Mouse (Mus musculus) hindbrain, embryonic 12.5 days (tissue): ENCODE data around the gene Epm2a. TPM values are rescaled to one million over a fixed set of nuclear protein-coding genes. Genes with fewer than 3 reads are reported as not detected.

Experiments used
- ATAC-seq: fragments of 200-750 bp; cut with Nextera tagmentation; 2 replicates; pipeline ENCODE4 v1.8.0; 2017; ENCODE audit warnings: moderate TSS enrichment; ENCODE audit not compliant: low FRiP score
- H3K27ac ChIP-seq: fragments of 300-500 bp; sonication (generic); 2 replicates; pipeline ENCODE4 v1.5.1; 2016; ENCODE audit warnings: mild to moderate bottlenecking
- H3K27me3 ChIP-seq: fragments of 300-500 bp; sonication (generic); 2 replicates; pipeline ENCODE4 v1.6.1; 2016; ENCODE audit warnings: mild to moderate bottlenecking
- H3K36me3 ChIP-seq: fragments of 300-500 bp; sonication (generic); 2 replicates; pipeline ENCODE4 v1.6.1; 2016; ENCODE audit warnings: mild to moderate bottlenecking
- H3K4me1 ChIP-seq: fragments of 300-500 bp; sonication (generic); 2 replicates; pipeline ENCODE4 v1.6.1; 2016
- H3K4me2 ChIP-seq: fragments of 300-500 bp; sonication (generic); replicated peaks from 2 replicates; pipeline ENCODE4 v1.6.1; 2016; ENCODE audit warnings: mild to moderate bottlenecking
- H3K4me3 ChIP-seq: fragments of 300-500 bp; sonication (generic); 2 replicates; pipeline ENCODE4 v1.5.1; 2016; ENCODE audit warnings: mild to moderate bottlenecking
- H3K9ac ChIP-seq: fragments of 300-500 bp; sonication (generic); 2 replicates; pipeline ENCODE4 v1.6.1; 2016; ENCODE audit warnings: mild to moderate bottlenecking, moderate library complexity
- H3K9me3 ChIP-seq: fragments of 300-500 bp; sonication (generic); replicated peaks from 2 replicates; pipeline ENCODE4 v1.6.1; 2016; ENCODE audit warnings: mild to moderate bottlenecking
- WGBS: fragments of 180-500 bp; shearing (Covaris S2); methylation state at CpG from one replicate; pipeline ENCODE4 v1.1.7; 2016; 5-methylcytosine and 5-hydroxymethylcytosine counted together
- polyA plus RNA-seq: library from polyadenylated mRNA; unstranded; fragments of >200 nt; fragmentation: Nextera tagmentation; extraction: Ambion mirVana; gene quantifications from 2 replicates; pipeline ENCODE4 v1.2.1, GENCODE M21; 2016

Epm2a gene
- polyA plus RNA-seq, 1 experiment from 2014 or later = 1.2 TPM

DNA sequence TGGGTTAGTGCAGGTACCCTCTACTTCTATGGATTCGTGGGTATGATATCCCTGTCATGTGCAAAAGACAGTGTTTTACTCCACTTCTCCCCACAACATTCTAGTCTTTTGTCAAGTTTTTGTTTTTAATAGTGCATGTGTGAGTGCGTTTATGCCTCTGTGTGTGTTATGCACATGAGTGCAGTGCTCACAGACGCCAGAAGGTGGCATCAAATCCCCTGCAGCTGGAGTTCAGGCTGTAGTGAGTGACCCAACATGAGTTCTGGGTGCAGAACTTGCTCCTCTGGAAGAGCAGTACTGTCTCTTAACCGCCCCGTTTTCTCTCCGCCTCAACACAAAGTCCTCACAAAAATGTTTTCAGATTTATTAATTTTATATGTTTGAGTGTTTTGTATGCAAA is 96.1 kb downstream of the Epm2a start:
- 88% methylated on average over 6 of the region's 6 CpGs for WGBS
- no peaks in the 10 kb centered on the region for H3K27me3 ChIP-seq
- H3K4me1 ChIP-seq = no peaks in the 10 kb centered on the region
- H3K9me3 ChIP-seq = no peaks in the 10 kb centered on the region
- ATAC-seq = no peak
- no peaks in the 10 kb centered on the region for H3K36me3 ChIP-seq
- H3K4me3 ChIP-seq = no peak overlapping the region
- H3K9ac ChIP-seq = no peak overlapping the region
- H3K27ac ChIP-seq = no peak overlapping the region
- no peak overlapping the region for H3K4me2 ChIP-seq

DNA sequence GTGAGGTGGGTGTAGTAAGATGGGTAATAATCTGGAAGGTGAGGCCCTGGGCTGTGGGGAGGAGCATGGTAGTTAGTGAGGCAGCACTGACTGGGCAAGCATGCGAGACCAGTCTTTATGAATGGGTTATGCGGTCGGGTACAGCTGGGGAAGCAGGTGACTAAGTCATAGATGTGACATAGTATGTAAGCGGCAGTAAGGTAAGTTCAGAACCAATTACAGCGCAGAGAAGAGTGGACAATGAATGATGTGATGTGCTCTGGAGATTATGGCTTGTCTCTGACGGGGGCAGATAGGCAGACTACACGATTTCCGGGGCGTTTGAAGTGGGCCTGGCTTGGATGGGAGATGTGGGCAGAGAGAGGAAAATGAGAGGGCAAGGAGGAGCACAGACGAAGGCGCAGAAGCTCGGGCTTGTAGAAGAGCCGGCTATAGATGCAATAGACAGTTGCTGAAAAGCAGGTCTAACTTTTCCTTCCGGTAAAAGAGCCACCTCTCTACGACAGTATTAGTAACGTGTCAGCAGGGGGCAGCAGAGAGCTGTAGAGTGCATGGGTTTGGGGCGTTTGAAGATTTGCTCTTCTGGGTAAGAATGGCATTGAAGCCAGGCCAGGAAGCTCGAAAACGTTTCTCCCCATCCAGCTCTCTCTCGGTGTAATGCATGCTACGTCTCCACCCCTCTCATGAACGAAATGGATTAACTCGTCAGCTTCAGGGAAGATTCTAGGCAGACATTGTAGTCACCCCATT is 106.5 kb downstream of the Epm2a start:
- no peaks in the 10 kb centered on the region for H3K27me3 ChIP-seq
- no peaks in the 10 kb centered on the region for H3K36me3 ChIP-seq
- no peak overlapping the region for H3K9ac ChIP-seq
- no peak overlapping the region for H3K27ac ChIP-seq
- 0 out of 2 replicates have a peak, but pooled peaks cover 3% of the 10 kb centered on the region for H3K4me1 ChIP-seq
- no peaks in the 10 kb centered on the region for H3K9me3 ChIP-seq
- peak; percentile 92 for ATAC-seq
- 33% methylated on average over 23 of the region's 23 CpGs for WGBS
- H3K4me2 ChIP-seq = peak overlapping the region; percentile 23; the same call in 1 of the 2 replicates
- no peak overlapping the region for H3K4me3 ChIP-seq

DNA sequence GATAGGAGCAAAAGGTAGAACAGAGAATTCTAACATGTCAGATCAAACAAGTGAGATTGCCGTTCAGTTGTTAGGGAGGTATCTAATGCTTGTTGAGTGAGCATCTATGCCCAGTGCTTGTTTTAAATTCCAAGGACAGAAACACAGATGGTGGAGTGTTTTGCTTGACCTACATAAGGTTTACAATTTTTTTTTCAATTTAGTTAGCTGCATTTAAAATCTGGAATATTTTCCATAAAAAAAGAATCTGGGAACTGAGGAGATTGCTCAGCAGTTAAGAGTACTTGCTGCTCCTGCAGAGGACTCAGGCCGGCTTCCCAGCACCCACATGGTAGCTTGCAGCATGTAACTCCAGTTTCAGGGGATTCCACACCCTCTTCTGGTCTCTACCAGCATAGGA is 109.3 kb downstream of the Epm2a start:
- no peaks in the 10 kb centered on the region for H3K36me3 ChIP-seq
- ATAC-seq = no peak
- no peaks in the 10 kb centered on the region for H3K9me3 ChIP-seq
- 83% methylated on average over 2 of the region's 2 CpGs for WGBS
- H3K4me2 ChIP-seq = no peak overlapping the region
- H3K9ac ChIP-seq = no peak overlapping the region
- H3K4me3 ChIP-seq = no peak overlapping the region
- no peaks in the 10 kb centered on the region for H3K27me3 ChIP-seq
- no peak overlapping the region for H3K27ac ChIP-seq
- 0 out of 2 replicates have a peak, but pooled peaks cover 3% of the 10 kb centered on the region for H3K4me1 ChIP-seq

DNA sequence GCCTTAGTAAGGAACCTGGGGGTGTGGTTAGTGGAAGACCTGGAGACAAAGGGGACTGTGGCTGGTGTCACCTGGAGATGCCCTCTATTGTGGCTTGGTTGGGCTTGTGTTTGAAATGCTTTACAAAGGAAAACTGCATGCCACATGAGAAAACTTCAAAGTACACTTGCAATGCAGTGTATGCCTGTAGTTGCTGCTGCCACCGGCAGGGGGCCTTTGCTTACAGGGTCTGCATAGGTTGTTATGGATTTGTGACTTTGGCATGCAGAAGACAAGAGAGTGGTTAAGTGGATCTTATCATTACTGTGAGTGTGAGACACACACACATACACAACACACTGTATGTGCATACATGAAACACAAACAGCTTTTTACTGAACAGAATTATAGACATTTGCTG is 114.2 kb downstream of the Epm2a start:
- Histone ChIP-seq H3K4me1 (no peaks in the 10 kb centered on the region), H3K9me3 (no peaks in the 10 kb centered on the region), H3K27me3 (no peaks in the 10 kb centered on the region), H3K9ac (no peak overlapping the region), H3K36me3 (no peaks in the 10 kb centered on the region), H3K27ac (no peak overlapping the region), H3K4me3 (no peak overlapping the region), H3K4me2 (no peak overlapping the region)
- 35% methylated on average over 1 of the region's 1 CpGs for WGBS
- no peak for ATAC-seq

DNA sequence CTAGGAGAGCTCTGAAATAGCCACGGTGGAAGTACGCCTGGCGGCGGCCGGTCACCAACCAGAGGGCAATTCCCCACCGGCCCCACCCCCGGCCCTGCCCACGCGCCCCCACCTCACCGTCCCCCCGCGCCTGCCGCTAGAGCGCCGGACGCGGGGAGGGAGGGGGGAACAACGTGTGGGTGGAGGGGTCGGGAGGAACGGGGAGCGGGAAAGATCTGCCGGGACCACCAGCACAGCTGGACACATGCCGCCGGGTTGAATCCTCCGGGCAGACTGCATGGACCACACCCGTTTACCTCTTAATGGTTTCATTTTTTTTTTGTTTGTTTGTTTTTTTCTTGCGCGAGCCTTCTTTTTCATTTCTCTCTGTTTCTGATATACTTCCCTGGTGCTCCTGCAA is 148.8 kb downstream of the Epm2a start:
- Histone ChIP-seq H3K4me2 (no peak overlapping the region), H3K9me3 (peaks cover 16% of the 10 kb centered on the region), H3K27ac (no peak overlapping the region), H3K4me3 (no peak overlapping the region), H3K9ac (no peak overlapping the region), H3K36me3 (no peaks in the 10 kb centered on the region), H3K27me3 (no peaks in the 10 kb centered on the region), H3K4me1 (no peaks in the 10 kb centered on the region)
- 38% methylated on average over 28 of the region's 28 CpGs for WGBS
- ATAC-seq = peak; percentile 89

Other genes starting within 250 kb of the Epm2a start
- gene Shprh, start 194.0 kb upstream of the Epm2a start, polyA plus RNA-seq = 30.1 and 32.0 TPM in 2 replicates
- 42.1 and 43.8 TPM in 2 replicates for gene Fbxo30, start 62.1 kb upstream of the Epm2a start, polyA plus RNA-seq